Mouse (Mus musculus): ENCODE measurements around the gene Ajm1. TPM values are rescaled to one million over a fixed set of nuclear protein-coding genes. Genes with fewer than 3 reads are reported as not detected.

Ajm1 gene
- total and polyA plus RNA-seq, 3 experiments = 0.04 to 0.32 TPM; not detected in 1

- no peak for TF ChIP-seq MAZ (IDR thresholded peaks at IDR 0.05; ENCODE audit: low read depth, low read length)
- no peak for TF ChIP-seq MXI1 (IDR thresholded peaks at IDR 0.05; ENCODE audit: low read depth, low read length)
- no peak for TF ChIP-seq BHLHE40 (IDR thresholded peaks at IDR 0.05; ENCODE audit: borderline replicate concordance, low read depth, low read length)
- TF ChIP-seq POLR2AphosphoS5 (IDR thresholded peaks at IDR 0.05; ENCODE audit: borderline replicate concordance, low read depth, low read length) = no peak
- no peak for TF ChIP-seq JUND (IDR thresholded peaks at IDR 0.05; ENCODE audit: low read depth, low read length)
- TF ChIP-seq UBTF (IDR thresholded peaks at IDR 0.05; ENCODE audit: borderline replicate concordance, insufficient read depth, low read depth, low read length) = no peak
- TF ChIP-seq SMC3 (IDR thresholded peaks at IDR 0.05; ENCODE audit: low read depth, low read length) = no peak
- DNase-seq (ENCODE audit: low read depth, low spot score) = no peak
- no peaks in the 10 kb centered on the region for H3K79me2 ChIP-seq (ENCODE audit: control insufficient read depth, insufficient read depth, low read length, poor library complexity)
- no peaks in the 10 kb centered on the region for H3K27me3 ChIP-seq (ENCODE audit: control insufficient read depth in 1 of 2, insufficient read depth in 2 of 2, low read length in 2 of 2)
- H3K27ac ChIP-seq (ENCODE audit: control insufficient read depth, low read depth, low read length) = no peak overlapping the region
- H3K4me3 ChIP-seq (ENCODE audit: control insufficient read depth in 1 of 2, insufficient read depth in 1 of 2, low read depth in 2 of 2, low read length in 2 of 2) = no peak overlapping the region
- peaks cover 3 to 7% of the 10 kb centered on the region in 2 experiments for H3K36me3 ChIP-seq (ENCODE audit: control insufficient read depth in 1 of 2, insufficient read depth in 2 of 2, low read length in 2 of 2)
- no peaks in the 10 kb centered on the region for H3K9me3 ChIP-seq (replicated peaks; ENCODE audit: insufficient read depth, low read length)
- peaks cover 0 to 10% of the 10 kb centered on the region in 2 experiments; a peak in 2 of 4 replicates for H3K4me1 ChIP-seq (ENCODE audit: control insufficient read depth in 1 of 2, insufficient read depth in 2 of 2, low read length in 2 of 2)
- H3K9ac ChIP-seq (ENCODE audit: control insufficient read depth, low read depth, low read length, poor library complexity, severe bottlenecking) = no peak overlapping the region
These were observed 1.5 kb upstream of the Ajm1 start for GRCm38 (mm10) chr2:25583120-25583481.

- H3K4me3 ChIP-seq (ENCODE audit: control insufficient read depth in 1 of 2, insufficient read depth in 1 of 2, low read depth in 2 of 2, low read length in 2 of 2) = no peak overlapping the region
- no peaks in the 10 kb centered on the region for H3K9me3 ChIP-seq (replicated peaks; ENCODE audit: insufficient read depth, low read length)
- H3K36me3 ChIP-seq (ENCODE audit: control insufficient read depth in 1 of 2, insufficient read depth in 2 of 2, low read length in 2 of 2) = peaks cover 3 to 7% of the 10 kb centered on the region in 2 experiments
- no peak overlapping the region for H3K9ac ChIP-seq (ENCODE audit: control insufficient read depth, low read depth, low read length, poor library complexity, severe bottlenecking)
- H3K4me1 ChIP-seq (ENCODE audit: control insufficient read depth in 1 of 2, insufficient read depth in 2 of 2, low read length in 2 of 2) = peaks cover 0 to 10% of the 10 kb centered on the region in 2 experiments; a peak in 2 of 4 replicates
- no peaks in the 10 kb centered on the region for H3K27me3 ChIP-seq (ENCODE audit: control insufficient read depth in 1 of 2, insufficient read depth in 2 of 2, low read length in 2 of 2)
- DNase-seq (ENCODE audit: low read depth, low spot score) = peak; percentile 79
- no peak overlapping the region; the same call in 1 of the 2 replicates for H3K27ac ChIP-seq (ENCODE audit: control insufficient read depth, low read depth, low read length)
- no peaks in the 10 kb centered on the region for H3K79me2 ChIP-seq (ENCODE audit: control insufficient read depth, insufficient read depth, low read length, poor library complexity)
- TF ChIP-seq SIN3A (IDR thresholded peaks at IDR 0.05; ENCODE audit: low read length) (peak; percentile 48; the same call in 1 of the 2 replicates), ETS1 (IDR thresholded peaks at IDR 0.05; ENCODE audit: low read depth, low read length) (no peak), MAFK (IDR thresholded peaks at IDR 0.05; ENCODE audit: borderline replicate concordance, low read depth, low read length) (no peak), MYC (IDR thresholded peaks at IDR 0.05; ENCODE audit: low read depth, low read length) (no peak), ELF1 (IDR thresholded peaks at IDR 0.05; ENCODE audit: low read depth, low read length) (0 out of 2 replicates have a peak, but pooled peaks have one; percentile 16), RAD21 (IDR thresholded peaks at IDR 0.05; ENCODE audit: low read depth, low read length) (no peak), POLR2A (IDR thresholded peaks at IDR 0.05; ENCODE audit: control insufficient read depth in 1 of 2, insufficient read depth in 1 of 2, low read depth in 1 of 2, low read length in 2 of 2, poor library complexity in 1 of 2) (peak in 1 of 2 experiments; percentile 39; a peak in 2 of 4 replicates), ZKSCAN1 (IDR thresholded peaks at IDR 0.05; ENCODE audit: low read depth, low read length) (no peak), POLR2AphosphoS2 (IDR thresholded peaks at IDR 0.05; ENCODE audit: low read length) (no peak; the same call in 1 of the 2 replicates), MEF2A (IDR thresholded peaks at IDR 0.05; ENCODE audit: extremely low read depth, insufficient replicate concordance, low read depth, low read length, poor library complexity, severe bottlenecking) (no peak)
These were observed 1.0 kb upstream of the Ajm1 start for GRCm38 (mm10) chr2:25582466-25583119.

Data from MEL (cell line).